ENCODE assay signal across 7 mouse cellular contexts in genomic region chr6:49036275-49037267, GRCm38 (mm10). TPM values are rescaled to one million over a fixed set of nuclear protein-coding genes. Genes with fewer than 3 reads are reported as not detected.
A peak's percentile ranks its signal among the peaks of the same experiment; 100 is the strongest.
DNase-seq lines count a peak whose midpoint lies in the region; ATAC-seq lines count a peak whose summit lies in the region.

Gpnmb (plus strand) TSS chr6:49036546.

- H3K9me3 ChIP-seq in embryonic facial prominence, embryonic 15.5 days (replicated peaks): no peaks in the 10 kb centered on the region
- H3K9me3 ChIP-seq in intestine, embryonic 14.5 days (ENCODE audit: control insufficient read depth, low read length): no peaks in the 10 kb centered on the region

- intact Hi-C loops in left cerebral cortex, postnatal 4 days (cut with DNase I): loop anchor here (10.0 kb wide), 1 partner anchor 368 kb away; no protein-coding TSS in a partner anchor

- peaks cover 16% of the 10 kb centered on the region for H3K4me1 ChIP-seq in embryonic facial prominence, embryonic 15.5 days
- H3K4me1 ChIP-seq in intestine, embryonic 14.5 days (replicated peaks; ENCODE audit: control insufficient read depth, insufficient read depth, low read length): no peaks in the 10 kb centered on the region

- no peaks in the 10 kb centered on the region for H3K36me3 ChIP-seq in embryonic facial prominence, embryonic 15.5 days
- no peaks in the 10 kb centered on the region for H3K36me3 ChIP-seq in intestine, embryonic 14.5 days (ENCODE audit: control insufficient read depth, insufficient read depth, low read length)

- WGBS in embryonic facial prominence, embryonic 15.5 days: 25% methylated on average over 28 of the region's 28 CpGs
- WGBS in intestine, embryonic 14.5 days: 30% methylated on average over 28 of the region's 28 CpGs

- 0 out of 2 replicates have a peak, but pooled peaks cover 3% of the 10 kb centered on the region for H3K27me3 ChIP-seq in embryonic facial prominence, embryonic 15.5 days
- no peaks in the 10 kb centered on the region for H3K27me3 ChIP-seq in intestine, embryonic 14.5 days (replicated peaks; ENCODE audit: control insufficient read depth, insufficient read depth, low read length)

- H3K4me3 ChIP-seq in embryonic facial prominence, embryonic 15.5 days (replicated peaks): peak within 1 kb of the TSS; percentile 17
- peak within 1 kb of the TSS; percentile 10; the same call in 1 of the 2 replicates for H3K4me3 ChIP-seq in intestine, embryonic 14.5 days (ENCODE audit: low read depth, low read length)

- no peak within 1 kb of the TSS for H3K27ac ChIP-seq in embryonic facial prominence, embryonic 15.5 days (replicated peaks)
- no peak within 1 kb of the TSS for H3K27ac ChIP-seq in intestine, embryonic 14.5 days (ENCODE audit: low read depth)

- no peak within 1 kb of the TSS for H3K9ac ChIP-seq in embryonic facial prominence, embryonic 15.5 days
- peak within 1 kb of the TSS; percentile 20; the same call in 1 of the 2 replicates for H3K9ac ChIP-seq in intestine, embryonic 14.5 days (ENCODE audit: low read length)

- H3K4me2 ChIP-seq in embryonic facial prominence, embryonic 15.5 days (replicated peaks): peak within 1 kb of the TSS; percentile 40
- H3K4me2 ChIP-seq in intestine, embryonic 14.5 days (ENCODE audit: low read length): peak within 1 kb of the TSS; percentile 43

- DNase-seq in thymus, postnatal 0 days (ENCODE audit: low spot score): peak; percentile 39
- no peak for DNase-seq in thymus, adult 18-20 months
- DNase-seq in intestine, embryonic 14.5 days (ENCODE audit: low spot score): no peak
- DNase-seq in naive thymus-derived CD4-positive, alpha-beta T cell, adult 2 months (ENCODE audit: low read depth): peak; percentile 73
- no peak for DNase-seq in left cerebral cortex, postnatal 4 days
- DNase-seq in spleen, adult 18-20 months: no peak

- no peak for ATAC-seq in embryonic facial prominence, embryonic 15.5 days (ENCODE audit: insufficient number of reproducible peaks, low FRiP score, low TSS enrichment, low read depth)
- ATAC-seq in intestine, embryonic 14.5 days (replicated peaks; ENCODE audit: low FRiP score, low TSS enrichment, low read depth): no peak

RNA-seq across cellular contexts. Expression of gene Gpnmb, which starts in this region (rescaled TPM):
- 0.74 and 0.96 TPM in 2 replicates for polyA plus RNA-seq in thymus, postnatal 0 days (2015; fragmentation: Nextera tagmentation; extraction: Ambion mirVana)
- polyA plus RNA-seq in embryonic facial prominence, embryonic 15.5 days (2015; fragmentation: Nextera tagmentation; extraction: Ambion mirVana): 2.9 and 4.0 TPM in 2 replicates
- 0.34 and 0.47 TPM in 2 replicates for polyA plus RNA-seq in intestine, embryonic 14.5 days (2014; fragmentation: Nextera tagmentation; extraction: Ambion mirVana)
- total RNA-seq in left cerebral cortex, postnatal 4 days (2021): under 1 TPM; 0.40 to 0.87 TPM

Comparison
In these comparisons a context has a peak if more than half of its experiments do, and no peak if none do; other contexts are left out.
1. Peak in DNase-seq in thymus, postnatal 0 days; RNA of the gene not detected or under 1 TPM.